Mouse (Mus musculus) brain, embryonic 14.5 days (tissue): ENCODE results near the gene Cyren.

Source experiments
- CTCF ChIP-seq: fragments of 200-500 bp; IDR thresholded peaks from 2 replicates; pipeline ENCODE4 v1.5.1; 2012; ENCODE audit warnings: inconsistent platforms, mild to moderate bottlenecking, moderate library complexity, borderline replicate concordance; ENCODE audit not compliant: insufficient read depth, insufficient read length; ENCODE audit errors: extremely low read depth
- POLR2A ChIP-seq: fragments of 200-500 bp; IDR thresholded peaks from 2 replicates; pipeline ENCODE4 v1.6.1; 2012; ENCODE audit warnings: mild to moderate bottlenecking, inconsistent platforms, borderline replicate concordance; ENCODE audit not compliant: poor library complexity, insufficient read depth, insufficient read length, severe bottlenecking; ENCODE audit errors: extremely low read depth

- no peak for TF ChIP-seq CTCF
- TF ChIP-seq POLR2A = no peak
Observed at GRCm38 (mm10) chr6:34866786-34867185, 11.1 kb downstream of the Cyren start.
